Mouse (Mus musculus) urinary bladder, postnatal 25 days (tissue): ENCODE measurements at regions not wholly inside any gene's neighbourhood (a gene's known extent, or its start where the extent isn't known, plus 50 kb on each side); places are given as distances from the start of the nearest gene placed in this dataset.

ENCODE experiments used
- DNase-seq: peaks from one replicate; pipeline ENCODE4 v3.0.0; 2022; ENCODE audit warnings: low spot score

- DNase-seq: no peak
Measured at GRCm38 (mm10) chr1:92386752-92387151, 86.9 kb downstream of the Ndufa10 start.

GRCm38 (mm10) chr1:92384945-92385344, 88.7 kb downstream of the Ndufa10 start:
- DNase-seq: no peak

- DNase-seq: no peak
Measured at GRCm38 (mm10) chr1:92383749-92384148, 89.9 kb downstream of the Ndufa10 start.

GRCm38 (mm10) chr1:92379510-92379886, 94.2 kb downstream of the Ndufa10 start:
- DNase-seq: no peak

- DNase-seq: peak; percentile 7
Measured at GRCm38 (mm10) chr1:92378741-92379509, 94.7 kb downstream of the Ndufa10 start.

- no peak for DNase-seq
Measured at GRCm38 (mm10) chr1:92376456-92376855, 97.2 kb downstream of the Ndufa10 start.

- DNase-seq: no peak
Measured at GRCm38 (mm10) chr1:92372222-92372990, 101.3 kb downstream of the Ndufa10 start.

GRCm38 (mm10) chr1:92371357-92371981, 102.2 kb downstream of the Ndufa10 start:
- no peak for DNase-seq

- DNase-seq: no peak
Measured at GRCm38 (mm10) chr1:92370842-92371241, 102.8 kb downstream of the Ndufa10 start.

GRCm38 (mm10) chr1:92369972-92370371, 103.7 kb downstream of the Ndufa10 start:
- no peak for DNase-seq

- no peak for DNase-seq
Measured at GRCm38 (mm10) chr1:92366249-92366648, 107.4 kb downstream of the Ndufa10 start.

GRCm38 (mm10) chr1:92365366-92366075, 108.1 kb downstream of the Ndufa10 start:
- DNase-seq: no peak

- no peak for DNase-seq
Measured at GRCm38 (mm10) chr1:92361677-92362076, 112.0 kb downstream of the Ndufa10 start.

GRCm38 (mm10) chr1:92360255-92360654, 113.4 kb downstream of the Ndufa10 start:
- peak; percentile 69 for DNase-seq

GRCm38 (mm10) chr1:92359473-92359872, 114.2 kb downstream of the Ndufa10 start:
- no peak for DNase-seq

- no peak for DNase-seq
Measured at GRCm38 (mm10) chr1:92358758-92359287, 114.8 kb downstream of the Ndufa10 start.

- no peak for DNase-seq
Measured at GRCm38 (mm10) chr1:92348353-92349005, 125.2 kb downstream of the Ndufa10 start.

GRCm38 (mm10) chr1:92347656-92348055, 126.0 kb downstream of the Ndufa10 start:
- DNase-seq: no peak

GRCm38 (mm10) chr1:92343768-92344167, 129.9 kb downstream of the Ndufa10 start:
- no peak for DNase-seq

- DNase-seq: no peak
Measured at GRCm38 (mm10) chr1:92343161-92343598, 130.5 kb downstream of the Ndufa10 start.

- DNase-seq: no peak
Measured at GRCm38 (mm10) chr1:92341846-92342540, 131.7 kb downstream of the Ndufa10 start.
